Mouse (Mus musculus) hindbrain, embryonic 13.5 days (tissue): ENCODE data around the gene Il21r. TPM values are rescaled to one million over a fixed set of nuclear protein-coding genes. Genes with fewer than 3 reads are reported as not detected.

Source experiments
- ATAC-seq: fragments of 200-750 bp; cut with Nextera tagmentation; 2 replicates; pipeline ENCODE4 v1.8.0; 2017; ENCODE audit warnings: moderate TSS enrichment; ENCODE audit not compliant: low FRiP score
- H3K27ac ChIP-seq: fragments of 300-500 bp; sonication (generic); 2 replicates; pipeline ENCODE4 v1.5.1; 2015; ENCODE audit warnings: inconsistent platforms, mild to moderate bottlenecking, moderate library complexity
- H3K27me3 ChIP-seq: fragments of 300-500 bp; sonication (generic); 2 replicates; pipeline ENCODE4 v1.6.1; 2015; ENCODE audit warnings: mild to moderate bottlenecking, inconsistent platforms
- H3K36me3 ChIP-seq: fragments of 300-500 bp; sonication (generic); 2 replicates; pipeline ENCODE4 v1.6.1; 2015; ENCODE audit warnings: mild to moderate bottlenecking, inconsistent platforms
- H3K4me1 ChIP-seq: fragments of 300-500 bp; sonication (generic); replicated peaks from 2 replicates; pipeline ENCODE4 v1.6.1; 2015; ENCODE audit warnings: inconsistent platforms
- H3K4me2 ChIP-seq: fragments of 300-500 bp; sonication (generic); 2 replicates; pipeline ENCODE4 v1.6.1; 2015; ENCODE audit warnings: inconsistent platforms, mild to moderate bottlenecking, moderate library complexity
- H3K4me3 ChIP-seq: fragments of 300-500 bp; sonication (generic); 2 replicates; pipeline ENCODE4 v1.5.1; 2015; ENCODE audit warnings: mild to moderate bottlenecking, inconsistent platforms
- H3K9ac ChIP-seq: fragments of 300-500 bp; sonication (generic); 2 replicates; pipeline ENCODE4 v1.6.1; 2015; ENCODE audit warnings: mild to moderate bottlenecking, inconsistent platforms
- H3K9me3 ChIP-seq: fragments of 300-500 bp; sonication (generic); 2 replicates; pipeline ENCODE4 v1.6.1; 2016; ENCODE audit warnings: inconsistent platforms
- WGBS: fragments of 180-500 bp; shearing (Covaris S2); methylation state at CpG from one replicate; pipeline ENCODE4 v1.1.7; 2015; 5-methylcytosine and 5-hydroxymethylcytosine counted together
- polyA plus RNA-seq: library from polyadenylated mRNA; unstranded; fragments of >200 nt; fragmentation: Nextera tagmentation; extraction: Ambion mirVana; gene quantifications from 2 replicates; pipeline ENCODE4 v1.2.1, GENCODE M21; 2015

Il21r gene
- polyA plus RNA-seq, 1 experiment from 2014 or later = 0.69 TPM

GRCm38 (mm10) chr7:125576982-125577381 lies 26.2 kb upstream of the Il21r start:
- 0 out of 2 replicates have a peak overlapping the region, but pooled peaks have one; percentile 18 for H3K27ac ChIP-seq
- no peaks in the 10 kb centered on the region for H3K9me3 ChIP-seq
- WGBS = 65% methylated on average over 7 of the region's 7 CpGs
- H3K4me3 ChIP-seq = no peak overlapping the region
- ATAC-seq = no peak
- no peaks in the 10 kb centered on the region for H3K36me3 ChIP-seq
- no peak overlapping the region; the same call in 1 of the 2 replicates for H3K9ac ChIP-seq
- H3K27me3 ChIP-seq = peaks cover 10% of the 10 kb centered on the region; the same call in 1 of the 2 replicates
- peaks cover 27% of the 10 kb centered on the region for H3K4me1 ChIP-seq
- H3K4me2 ChIP-seq = no peak overlapping the region

- 83% methylated on average over 11 of the region's 11 CpGs for WGBS
- no peak overlapping the region for H3K4me2 ChIP-seq
Observed at GRCm38 (mm10) chr7:125577486-125578088, 25.6 kb upstream of the Il21r start.

GRCm38 (mm10) chr7:125578106-125578505 lies 25.1 kb upstream of the Il21r start:
- no peak overlapping the region for H3K4me3 ChIP-seq
- peaks cover 12% of the 10 kb centered on the region; the same call in 1 of the 2 replicates for H3K27me3 ChIP-seq
- H3K27ac ChIP-seq = no peak overlapping the region
- H3K36me3 ChIP-seq = no peaks in the 10 kb centered on the region
- H3K9me3 ChIP-seq = no peaks in the 10 kb centered on the region
- ATAC-seq = no peak
- H3K4me2 ChIP-seq = no peak overlapping the region
- 89% methylated on average over 3 of the region's 3 CpGs for WGBS
- peaks cover 22% of the 10 kb centered on the region for H3K4me1 ChIP-seq
- no peak overlapping the region for H3K9ac ChIP-seq

More at GRCm38 (mm10) chr7:125577486-125578088, 25.6 kb upstream of the Il21r start:
- no peak for ATAC-seq
- Histone ChIP-seq H3K27ac (0 out of 2 replicates have a peak overlapping the region, but pooled peaks have one; percentile 18), H3K9me3 (no peaks in the 10 kb centered on the region), H3K27me3 (peaks cover 10% of the 10 kb centered on the region; the same call in 1 of the 2 replicates), H3K4me1 (peaks cover 22% of the 10 kb centered on the region), H3K9ac (no peak overlapping the region), H3K4me3 (no peak overlapping the region), H3K36me3 (no peaks in the 10 kb centered on the region)

- Histone ChIP-seq H3K27ac (no peak overlapping the region), H3K4me2 (no peak overlapping the region), H3K9ac (no peak overlapping the region), H3K4me3 (no peak overlapping the region), H3K4me1 (peaks cover 22% of the 10 kb centered on the region), H3K36me3 (no peaks in the 10 kb centered on the region), H3K9me3 (no peaks in the 10 kb centered on the region), H3K27me3 (peaks cover 15% of the 10 kb centered on the region; the same call in 1 of the 2 replicates)
- 85% methylated on average over 9 of the region's 9 CpGs for WGBS
- ATAC-seq = no peak
Observed at GRCm38 (mm10) chr7:125579545-125580219, 23.5 kb upstream of the Il21r start.

GRCm38 (mm10) chr7:125580220-125580549 lies 23.0 kb upstream of the Il21r start:
- no peak overlapping the region for H3K4me2 ChIP-seq
- WGBS = 92% methylated on average over 1 of the region's 1 CpGs
- no peak overlapping the region for H3K27ac ChIP-seq
- H3K9me3 ChIP-seq = no peaks in the 10 kb centered on the region
- H3K27me3 ChIP-seq = peaks cover 15% of the 10 kb centered on the region; the same call in 1 of the 2 replicates
- ATAC-seq = no peak
- no peaks in the 10 kb centered on the region for H3K36me3 ChIP-seq
- peaks cover 22% of the 10 kb centered on the region for H3K4me1 ChIP-seq
- H3K9ac ChIP-seq = no peak overlapping the region
- no peak overlapping the region for H3K4me3 ChIP-seq

- Histone ChIP-seq H3K4me2 (peak overlapping the region; percentile 92), H3K9me3 (no peaks in the 10 kb centered on the region), H3K27ac (no peak overlapping the region; the same call in 1 of the 2 replicates), H3K36me3 (no peaks in the 10 kb centered on the region), H3K4me3 (peak overlapping the region; percentile 45), H3K9ac (peak overlapping the region; percentile 68), H3K27me3 (peaks cover 15% of the 10 kb centered on the region; the same call in 1 of the 2 replicates), H3K4me1 (peaks cover 22% of the 10 kb centered on the region)
- 8% methylated on average over 16 of the region's 16 CpGs for WGBS
- 0 out of 2 replicates have a peak, but pooled peaks have one; percentile 6 for ATAC-seq
Observed at GRCm38 (mm10) chr7:125580625-125581316, 22.5 kb upstream of the Il21r start.

GRCm38 (mm10) chr7:125581317-125581672 lies 21.9 kb upstream of the Il21r start:
- H3K4me3 ChIP-seq = peak overlapping the region; percentile 45
- H3K9me3 ChIP-seq = no peaks in the 10 kb centered on the region
- peaks cover 22% of the 10 kb centered on the region for H3K4me1 ChIP-seq
- H3K9ac ChIP-seq = peak overlapping the region; percentile 68
- ATAC-seq = peak; percentile 73
- peaks cover 15% of the 10 kb centered on the region; the same call in 1 of the 2 replicates for H3K27me3 ChIP-seq
- H3K4me2 ChIP-seq = peak overlapping the region; percentile 92
- no peak overlapping the region for H3K27ac ChIP-seq
- H3K36me3 ChIP-seq = no peaks in the 10 kb centered on the region
- WGBS = 2% methylated on average over 21 of the region's 21 CpGs

- Histone ChIP-seq H3K9me3 (no peaks in the 10 kb centered on the region), H3K4me3 (no peak overlapping the region), H3K36me3 (no peaks in the 10 kb centered on the region), H3K4me2 (no peak overlapping the region), H3K9ac (no peak overlapping the region), H3K27me3 (peaks cover 15% of the 10 kb centered on the region; the same call in 1 of the 2 replicates), H3K27ac (no peak overlapping the region), H3K4me1 (peaks cover 5% of the 10 kb centered on the region)
- 76% methylated on average over 6 of the region's 6 CpGs for WGBS
- no peak for ATAC-seq
Observed at GRCm38 (mm10) chr7:125583325-125584004, 19.8 kb upstream of the Il21r start.

- no peaks in the 10 kb centered on the region for H3K9me3 ChIP-seq
- 87% methylated on average over 5 of the region's 5 CpGs for WGBS
- H3K9ac ChIP-seq = no peak overlapping the region
- no peak for ATAC-seq
- H3K4me2 ChIP-seq = no peak overlapping the region
- H3K36me3 ChIP-seq = no peaks in the 10 kb centered on the region
- H3K27ac ChIP-seq = no peak overlapping the region
- H3K27me3 ChIP-seq = peaks cover 12% of the 10 kb centered on the region; the same call in 1 of the 2 replicates
- peaks cover 5% of the 10 kb centered on the region for H3K4me1 ChIP-seq
- no peak overlapping the region for H3K4me3 ChIP-seq
Observed at GRCm38 (mm10) chr7:125584005-125584369, 19.2 kb upstream of the Il21r start.

- ATAC-seq = no peak
- WGBS = 98% methylated on average over 23 of the region's 23 CpGs
- no peak overlapping the region for H3K4me2 ChIP-seq
Observed at GRCm38 (mm10) chr7:125586355-125586754, 16.9 kb upstream of the Il21r start.

GRCm38 (mm10) chr7:125588721-125589120 lies 14.5 kb upstream of the Il21r start:
- H3K27me3 ChIP-seq = no peaks in the 10 kb centered on the region
- no peaks in the 10 kb centered on the region for H3K36me3 ChIP-seq
- no peak overlapping the region for H3K27ac ChIP-seq
- no peak overlapping the region for H3K9ac ChIP-seq
- H3K4me1 ChIP-seq = no peaks in the 10 kb centered on the region
- H3K4me3 ChIP-seq = no peak overlapping the region
- ATAC-seq = no peak
- no peak overlapping the region for H3K4me2 ChIP-seq
- H3K9me3 ChIP-seq = no peaks in the 10 kb centered on the region
- WGBS = 88% methylated on average over 4 of the region's 4 CpGs

More at GRCm38 (mm10) chr7:125586355-125586754, 16.9 kb upstream of the Il21r start:
- H3K9me3 ChIP-seq = no peaks in the 10 kb centered on the region
- no peaks in the 10 kb centered on the region for H3K36me3 ChIP-seq
- no peaks in the 10 kb centered on the region for H3K4me1 ChIP-seq
- H3K9ac ChIP-seq = no peak overlapping the region
- H3K27ac ChIP-seq = no peak overlapping the region
- no peak overlapping the region for H3K4me3 ChIP-seq
- 0 out of 2 replicates have a peak, but pooled peaks cover 4% of the 10 kb centered on the region for H3K27me3 ChIP-seq

- WGBS = 89% methylated on average over 7 of the region's 7 CpGs
- Histone ChIP-seq H3K4me1 (no peaks in the 10 kb centered on the region), H3K36me3 (no peaks in the 10 kb centered on the region), H3K27ac (no peak overlapping the region), H3K9me3 (no peaks in the 10 kb centered on the region), H3K4me3 (no peak overlapping the region), H3K9ac (no peak overlapping the region), H3K4me2 (no peak overlapping the region), H3K27me3 (no peaks in the 10 kb centered on the region)
- ATAC-seq = no peak
Observed at GRCm38 (mm10) chr7:125589896-125590295, 13.3 kb upstream of the Il21r start.
